Mouse (Mus musculus) lung, postnatal 0 days (tissue): Measurements from ENCODE around the gene Tdrkh.
A peak's percentile ranks its signal among the peaks of the same experiment; 100 is the strongest.

ENCODE experiments used
- CTCF ChIP-seq: IDR thresholded peaks from 2 replicates; pipeline ENCODE4 v1.5.1; 2016; ENCODE audit warnings: antibody characterized with exemption, mild to moderate bottlenecking
- EP300 ChIP-seq: IDR thresholded peaks from 2 replicates; pipeline ENCODE4 v1.6.1; 2016; ENCODE audit warnings: antibody characterized with exemption, mild to moderate bottlenecking, control low read depth

- TF ChIP-seq EP300 (no peak), CTCF (peak; percentile 33)
Measured at GRCm38 (mm10) chr3:94398943-94399481, 14.1 kb upstream of the Tdrkh start.
